Mouse (Mus musculus) myocyte (in vitro differentiated cells): ENCODE data around the gene Ccl9. TPM values are rescaled to one million over a fixed set of nuclear protein-coding genes. Genes with fewer than 3 reads are reported as not detected.
"Not testable (repeated sequence)": the region's sequence is repeated elsewhere in the genome, so short reads cannot be mapped to it uniquely, and the experiment has no call there.

Experiments
- H3K27me3 ChIP-seq: one replicate; pipeline ENCODE4 v1.6.1; 2011; ENCODE audit not compliant: control insufficient read depth, insufficient read depth, insufficient read length
- H3K36me3 ChIP-seq: one replicate; pipeline ENCODE4 v1.6.1; 2011; ENCODE audit not compliant: control insufficient read depth, insufficient read depth
- H3K4me2 ChIP-seq: one replicate; pipeline ENCODE4 v1.6.1; 2011; ENCODE audit warnings: low read depth, control low read depth
- H3K4me3 ChIP-seq: one replicate; pipeline ENCODE4 v1.5.1; 2011; ENCODE audit warnings: mild to moderate bottlenecking, control low read depth, moderate library complexity
- H3K79me2 ChIP-seq: one replicate; pipeline ENCODE4 v1.6.1; 2011; ENCODE audit not compliant: control insufficient read depth, insufficient read depth
- H3ac ChIP-seq: one replicate; pipeline ENCODE4 v1.6.1; 2011; ENCODE audit not compliant: control insufficient read depth, insufficient read length
- CEBPB ChIP-seq: IDR thresholded peaks from 2 replicates; pipeline ENCODE4 v1.6.1; 2011; ENCODE audit warnings: mild to moderate bottlenecking, moderate library complexity; ENCODE audit not compliant: poor library complexity, insufficient read depth, severe bottlenecking
- E2F4 ChIP-seq: IDR thresholded peaks from one replicate; pipeline ENCODE4 v1.6.1; 2011; ENCODE audit warnings: mild to moderate bottlenecking, control low read depth, moderate library complexity; ENCODE audit not compliant: insufficient read depth
- MAX ChIP-seq: IDR thresholded peaks from one replicate; pipeline ENCODE4 v1.6.1; 2011; ENCODE audit warnings: low read depth, mild to moderate bottlenecking, control low read depth
- MYOD1 ChIP-seq, 3 experiments: IDR thresholded peaks; one replicate each; pipeline ENCODE4 v1.6.1; 2011; ENCODE audit warnings: control low read depth in 2 of 3, low read depth in 2 of 3, mild to moderate bottlenecking in 2 of 3, moderate library complexity in 1 of 3; ENCODE audit not compliant: insufficient read length in 2 of 3, control insufficient read depth in 1 of 3
- MYOG ChIP-seq, 3 experiments: IDR thresholded peaks; one replicate each; pipeline ENCODE4 v1.6.1; 2011; ENCODE audit warnings: control low read depth in 2 of 3, low read depth in 2 of 3, mild to moderate bottlenecking in 2 of 3; ENCODE audit not compliant: insufficient read length in 2 of 3, control insufficient read depth in 1 of 3, insufficient read depth in 1 of 3
- POLR2A ChIP-seq: IDR thresholded peaks from one replicate; pipeline ENCODE4 v1.6.1; 2011; ENCODE audit warnings: low read depth, mild to moderate bottlenecking, control low read depth, moderate library complexity; ENCODE audit not compliant: insufficient read length
- POLR2AphosphoS2 ChIP-seq: IDR thresholded peaks from one replicate; pipeline ENCODE4 v1.6.1; 2011; ENCODE audit warnings: low read depth, control low read depth; ENCODE audit not compliant: insufficient read length
- REST ChIP-seq: IDR thresholded peaks from one replicate; pipeline ENCODE4 v1.6.1; 2011; ENCODE audit warnings: mild to moderate bottlenecking, control low read depth, moderate library complexity; ENCODE audit not compliant: insufficient read depth, insufficient read length
- SRF ChIP-seq: IDR thresholded peaks from one replicate; pipeline ENCODE4 v1.6.1; 2011; ENCODE audit warnings: low read depth; ENCODE audit not compliant: control insufficient read depth, insufficient read length
- TCF12 ChIP-seq: IDR thresholded peaks from one replicate; pipeline ENCODE4 v1.6.1; 2011; ENCODE audit warnings: mild to moderate bottlenecking, control low read depth; ENCODE audit not compliant: poor library complexity, insufficient read depth, severe bottlenecking
- TCF3 ChIP-seq: IDR thresholded peaks from one replicate; pipeline ENCODE4 v1.6.1; 2011; ENCODE audit warnings: low read depth, control low read depth; ENCODE audit not compliant: insufficient read length
- USF1 ChIP-seq: IDR thresholded peaks from one replicate; pipeline ENCODE4 v1.6.1; 2011; ENCODE audit warnings: low read depth, mild to moderate bottlenecking, control low read depth, moderate library complexity
- polyA plus RNA-seq: library from polyadenylated mRNA; unstranded; fragments of >200 nt; fragmentation: generic; extraction: Trizol; gene quantifications from one replicate; pipeline ENCODE4 v1.2.1, GENCODE M21; 2012; ENCODE audit warnings: missing spikeins

The Ccl9 gene
- polyA plus RNA-seq, 1 experiment: 8.2 TPM

DNA sequence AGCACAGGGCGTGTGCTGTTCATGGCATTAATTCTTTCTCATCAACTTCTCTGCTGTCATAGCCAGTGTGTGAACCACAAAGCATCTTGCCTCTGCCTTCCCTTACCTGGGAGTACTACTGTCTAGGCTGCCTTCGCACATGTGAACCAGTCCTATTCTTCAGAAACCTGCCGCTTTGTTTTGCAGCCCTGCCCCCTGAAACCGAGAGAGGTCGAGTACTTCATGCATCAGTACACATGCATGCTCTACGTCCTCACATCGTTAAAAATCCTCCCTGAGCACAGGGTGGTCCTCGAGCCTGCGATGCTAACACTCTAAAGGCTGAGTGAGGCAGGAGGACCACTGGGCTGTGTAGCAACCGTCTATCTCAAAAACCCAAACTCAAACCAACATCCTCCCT, 21.4 kb downstream of the Ccl9 start:
- TF ChIP-seq POLR2AphosphoS2: no peak
- TF ChIP-seq E2F4: no peak
- Histone ChIP-seq H3ac (no peak overlapping the region), H3K79me2 (no peaks in the 10 kb centered on the region), H3K36me3 (no peaks in the 10 kb centered on the region), H3K4me2 (no peak overlapping the region), H3K27me3 (no peaks in the 10 kb centered on the region), H3K4me3 (no peak overlapping the region)

- Histone ChIP-seq H3K27me3 (no peaks in the 10 kb centered on the region), H3K36me3 (no peaks in the 10 kb centered on the region), H3K4me3 (no peak overlapping the region), H3ac (no peak overlapping the region), H3K4me2 (no peak overlapping the region), H3K79me2 (no peaks in the 10 kb centered on the region)
- no peak for TF ChIP-seq TCF12
- no peak for TF ChIP-seq POLR2AphosphoS2
- TF ChIP-seq MAX: peak; percentile 62
- TF ChIP-seq USF1: peak; percentile 81
- no peak for TF ChIP-seq MYOD1 (IDR thresholded peaks at IDR 0.05; ENCODE audit: control insufficient read depth in 1 of 3, insufficient read length in 2 of 3, low read depth in 2 of 3)
- no peak for TF ChIP-seq CEBPB
- no peak for TF ChIP-seq E2F4
- TF ChIP-seq MYOG (IDR thresholded peaks at IDR 0.05; ENCODE audit: control insufficient read depth in 1 of 3, insufficient read depth in 1 of 3, insufficient read length in 2 of 3, low read depth in 2 of 3): no peak
- no peak for TF ChIP-seq POLR2A
Observed at GRCm38 (mm10) chr11:83556085-83556781, 22.2 kb downstream of the Ccl9 start.

GRCm38 (mm10) chr11:83551668-83552067, 26.8 kb downstream of the Ccl9 start:
- no peak overlapping the region for H3ac ChIP-seq
- H3K4me2 ChIP-seq: no peak overlapping the region
- H3K36me3 ChIP-seq: no peaks in the 10 kb centered on the region
- TF ChIP-seq POLR2A: no peak
- no peak for TF ChIP-seq MYOG (IDR thresholded peaks at IDR 0.05; ENCODE audit: control insufficient read depth in 1 of 3, insufficient read depth in 1 of 3, insufficient read length in 2 of 3, low read depth in 2 of 3)
- TF ChIP-seq CEBPB: no peak
- no peak for TF ChIP-seq SRF
- no peak overlapping the region for H3K4me3 ChIP-seq
- H3K79me2 ChIP-seq: no peaks in the 10 kb centered on the region
- H3K27me3 ChIP-seq: no peaks in the 10 kb centered on the region

DNA sequence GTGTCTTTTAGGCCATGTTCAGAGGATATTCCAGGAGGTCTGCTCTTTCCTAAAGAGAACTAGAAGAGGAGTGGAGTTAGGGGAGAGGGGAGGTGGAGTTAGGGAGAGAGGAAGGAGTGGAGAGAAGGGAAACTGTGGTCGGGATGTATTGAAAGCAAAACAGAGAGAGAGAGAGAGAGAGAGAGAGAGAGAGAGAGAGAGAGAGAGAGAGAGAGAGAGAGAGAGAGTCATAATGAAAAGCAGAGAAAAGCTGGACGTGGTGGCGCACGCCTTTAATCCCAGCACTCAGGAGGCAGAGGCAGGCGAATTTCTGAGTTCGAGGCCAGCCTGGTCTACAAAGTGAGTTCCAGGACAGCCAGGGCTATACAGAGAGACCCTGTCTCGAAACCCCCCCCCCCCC, 27.4 kb downstream of the Ccl9 start:
- H3K4me3 ChIP-seq, H3K4me2 ChIP-seq, H3K36me3 ChIP-seq, H3K79me2 ChIP-seq, H3ac ChIP-seq, H3K27me3 ChIP-seq: not testable (repeated sequence)

DNA sequence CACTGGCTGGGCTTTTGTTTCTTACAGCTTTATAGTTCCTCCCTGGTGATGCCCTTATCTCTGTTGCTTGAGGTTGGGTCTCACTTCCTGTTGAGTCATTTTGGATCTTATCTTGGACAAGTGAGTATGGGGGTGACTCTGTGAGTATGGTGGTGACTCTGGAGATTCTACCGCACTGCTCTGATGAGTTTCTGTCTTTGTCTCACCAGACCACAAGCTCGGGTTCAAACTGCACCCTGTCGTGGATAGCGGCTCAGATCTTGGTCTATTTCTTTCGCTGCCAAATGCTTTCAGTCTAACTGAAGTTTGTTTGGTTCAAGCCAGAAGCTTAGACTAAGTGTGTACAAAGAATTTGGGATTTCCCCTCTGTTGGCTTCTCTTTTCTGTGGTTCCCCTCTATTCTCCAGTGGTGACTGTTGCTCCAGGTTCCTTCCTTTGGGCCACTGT, 28.2 kb downstream of the Ccl9 start:
- no peaks in the 10 kb centered on the region for H3K79me2 ChIP-seq
- H3ac ChIP-seq: no peak overlapping the region
- H3K4me2 ChIP-seq: no peak overlapping the region
- no peaks in the 10 kb centered on the region for H3K27me3 ChIP-seq
- H3K36me3 ChIP-seq: no peaks in the 10 kb centered on the region
- H3K4me3 ChIP-seq: no peak overlapping the region
- TF ChIP-seq MYOG (IDR thresholded peaks at IDR 0.05; ENCODE audit: control insufficient read depth in 1 of 3, insufficient read depth in 1 of 3, insufficient read length in 2 of 3, low read depth in 2 of 3) (no peak), REST (no peak), POLR2AphosphoS2 (no peak), POLR2A (no peak), E2F4 (no peak), SRF (no peak), MAX (no peak), TCF3 (no peak), MYOD1 (IDR thresholded peaks at IDR 0.05; ENCODE audit: control insufficient read depth in 1 of 3, insufficient read length in 2 of 3, low read depth in 2 of 3) (no peak), USF1 (no peak), TCF12 (no peak), CEBPB (no peak)

GRCm38 (mm10) chr11:83544214-83544613, 34.2 kb downstream of the Ccl9 start:
- Histone ChIP-seq H3K79me2 (no peaks in the 10 kb centered on the region), H3K27me3 (no peaks in the 10 kb centered on the region)

More at GRCm38 (mm10) chr11:83544214-83544613, 34.2 kb downstream of the Ccl9 start:
- no peak overlapping the region for H3K4me3 ChIP-seq
- no peak overlapping the region for H3K4me2 ChIP-seq
- TF ChIP-seq USF1 (no peak), MYOD1 (IDR thresholded peaks at IDR 0.05; ENCODE audit: control insufficient read depth in 1 of 3, insufficient read length in 2 of 3, low read depth in 2 of 3) (no peak), TCF12 (no peak), TCF3 (no peak), REST (no peak), E2F4 (no peak), POLR2AphosphoS2 (no peak), SRF (no peak), MYOG (IDR thresholded peaks at IDR 0.05; ENCODE audit: control insufficient read depth in 1 of 3, insufficient read depth in 1 of 3, insufficient read length in 2 of 3, low read depth in 2 of 3) (no peak), MAX (no peak), POLR2A (no peak), CEBPB (no peak)
- no peak overlapping the region for H3ac ChIP-seq
- H3K36me3 ChIP-seq: no peaks in the 10 kb centered on the region
